Mouse (Mus musculus) midbrain, embryonic 16.5 days (tissue): ENCODE results near the gene Ccs. TPM values are rescaled to one million over a fixed set of nuclear protein-coding genes. Genes with fewer than 3 reads are reported as not detected.
A peak's percentile ranks its signal among the peaks of the same experiment; 100 is the strongest.

Source experiments
- ATAC-seq: fragments of 200-750 bp; cut with Nextera tagmentation; 2 replicates; pipeline ENCODE4 v1.8.0; 2017; ENCODE audit warnings: moderate TSS enrichment
- H3K27ac ChIP-seq: fragments of 300-500 bp; sonication (generic); 2 replicates; pipeline ENCODE4 v1.5.1; 2014; ENCODE audit warnings: mild to moderate bottlenecking, low read length, mixed read lengths
- H3K27me3 ChIP-seq: fragments of 300-500 bp; sonication (generic); 2 replicates; pipeline ENCODE4 v1.6.1; 2014; ENCODE audit warnings: low read depth, low read length, mixed read lengths; ENCODE audit not compliant: control insufficient read depth, insufficient read depth
- H3K36me3 ChIP-seq: fragments of 300-500 bp; sonication (generic); 2 replicates; pipeline ENCODE4 v1.6.1; 2014; ENCODE audit warnings: mild to moderate bottlenecking, low read length, moderate library complexity, mixed read lengths; ENCODE audit not compliant: control insufficient read depth, insufficient read depth
- H3K4me1 ChIP-seq: fragments of 300-500 bp; sonication (generic); 2 replicates; pipeline ENCODE4 v1.6.1; 2014; ENCODE audit warnings: mild to moderate bottlenecking, low read length, mixed read lengths; ENCODE audit not compliant: control insufficient read depth, insufficient read depth
- H3K4me2 ChIP-seq: fragments of 300-500 bp; sonication (generic); 2 replicates; pipeline ENCODE4 v1.6.1; 2014; ENCODE audit warnings: mild to moderate bottlenecking, low read length, mixed read lengths
- H3K4me3 ChIP-seq: fragments of 300-500 bp; sonication (generic); 2 replicates; pipeline ENCODE4 v1.5.1; 2014; ENCODE audit warnings: low read depth, mild to moderate bottlenecking, low read length, moderate library complexity, mixed read lengths
- H3K9ac ChIP-seq: fragments of 300-500 bp; sonication (generic); 2 replicates; pipeline ENCODE4 v1.6.1; 2014; ENCODE audit warnings: low read depth, low read length, mixed read lengths
- H3K9me3 ChIP-seq: fragments of 300-500 bp; sonication (generic); replicated peaks from 2 replicates; pipeline ENCODE4 v1.6.1; 2014; ENCODE audit warnings: mild to moderate bottlenecking, low read length, mixed read lengths; ENCODE audit not compliant: control insufficient read depth, poor library complexity, severe bottlenecking
- WGBS: fragments of 180-500 bp; shearing (Covaris S2); extraction: QIAGEN DNeasy Blood & Tissue Kit; methylation state at CpG from one replicate; pipeline ENCODE4 v1.1.7; 2014; 5-methylcytosine and 5-hydroxymethylcytosine counted together
- polyA plus RNA-seq: library from polyadenylated mRNA; unstranded; fragments of >200 nt; fragmentation: Nextera tagmentation; extraction: Ambion mirVana; gene quantifications from 2 replicates; pipeline ENCODE4 v1.2.1, GENCODE M21; 2015

Gene Ccs
- polyA plus RNA-seq, 1 experiment from 2014 or later: 42.5 TPM

DNA sequence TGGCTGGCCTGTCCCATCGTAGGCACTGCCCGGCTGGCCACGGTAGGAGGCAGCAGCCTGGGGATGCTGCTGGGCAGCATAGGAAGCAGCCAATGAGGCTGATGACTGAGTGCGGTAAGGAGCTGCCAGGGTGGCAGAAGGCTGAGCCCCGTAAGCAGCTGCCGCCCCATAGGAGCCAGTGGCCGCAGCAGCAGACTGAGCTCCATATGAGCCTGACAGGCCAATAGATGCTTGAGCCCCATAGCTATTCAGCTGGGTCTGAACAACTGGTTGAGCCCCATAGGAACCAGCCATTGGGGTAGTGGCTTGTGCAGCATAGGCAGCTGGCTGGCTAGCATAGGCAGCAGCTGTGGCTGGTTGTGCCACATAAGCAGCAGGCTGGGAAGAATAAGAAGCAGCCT, 36.4 kb downstream of the Ccs start:
- H3K4me3 ChIP-seq: no peak overlapping the region
- no peaks in the 10 kb centered on the region for H3K9me3 ChIP-seq
- 95% methylated on average over 7 of the region's 7 CpGs for WGBS
- H3K4me2 ChIP-seq: no peak overlapping the region
- no peaks in the 10 kb centered on the region for H3K27me3 ChIP-seq
- no peak overlapping the region for H3K9ac ChIP-seq
- H3K27ac ChIP-seq: no peak overlapping the region
- no peak for ATAC-seq
- H3K36me3 ChIP-seq: peaks cover 29% of the 10 kb centered on the region
- H3K4me1 ChIP-seq: no peaks in the 10 kb centered on the region; the same call in 1 of the 2 replicates

DNA sequence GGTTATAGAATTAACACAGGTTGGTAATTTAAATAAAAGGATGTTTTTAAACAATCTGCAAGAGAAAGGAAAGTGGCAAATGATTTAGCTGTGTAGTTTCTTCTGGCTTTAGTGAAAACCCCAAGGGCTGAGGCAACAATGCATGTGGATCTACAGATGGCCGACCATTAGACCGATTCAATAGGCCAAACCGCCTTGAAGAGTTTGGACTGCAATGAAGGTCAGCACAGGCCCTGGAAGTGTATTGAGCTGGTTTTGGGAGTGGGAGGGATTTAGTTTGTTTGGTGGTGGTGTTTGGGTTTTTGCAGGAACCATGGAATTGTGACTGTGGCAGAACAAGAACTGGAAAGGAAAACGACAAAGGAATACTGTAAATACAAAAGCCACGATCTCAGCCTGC, 40.0 kb downstream of the Ccs start:
- Histone ChIP-seq H3K4me3 (no peak overlapping the region), H3K4me1 (peaks cover 5% of the 10 kb centered on the region), H3K27ac (no peak overlapping the region), H3K9ac (no peak overlapping the region), H3K9me3 (no peaks in the 10 kb centered on the region), H3K36me3 (peaks cover 29% of the 10 kb centered on the region), H3K4me2 (no peak overlapping the region), H3K27me3 (no peaks in the 10 kb centered on the region)
- ATAC-seq: no peak
- WGBS: 93% methylated on average over 5 of the region's 5 CpGs

DNA sequence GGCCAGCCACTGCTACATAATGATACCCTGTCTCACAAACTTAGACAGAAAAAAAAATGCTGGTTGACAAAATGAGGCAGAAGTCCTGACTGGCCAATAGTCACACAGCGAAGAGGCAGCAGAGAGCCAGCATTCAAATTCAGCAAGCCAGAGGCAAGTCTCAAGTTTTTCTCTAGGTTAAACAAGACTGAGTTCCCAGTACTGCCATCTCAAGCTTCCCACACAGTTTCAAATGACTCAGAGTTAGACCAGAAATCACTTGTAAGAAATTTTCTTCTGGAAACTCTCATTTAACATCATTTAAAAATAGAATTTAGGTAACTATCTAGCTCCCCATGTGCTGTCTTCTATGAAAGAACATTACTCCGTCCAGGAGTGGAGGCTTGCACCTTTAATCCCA, 41.3 kb downstream of the Ccs start:
- Histone ChIP-seq H3K4me1 (peaks cover 5% of the 10 kb centered on the region), H3K9me3 (no peaks in the 10 kb centered on the region), H3K36me3 (peaks cover 29% of the 10 kb centered on the region), H3K27me3 (no peaks in the 10 kb centered on the region), H3K27ac (no peak overlapping the region), H3K4me2 (no peak overlapping the region), H3K9ac (no peak overlapping the region), H3K4me3 (no peak overlapping the region)
- no peak for ATAC-seq
- WGBS: 97% methylated on average over 2 of the region's 2 CpGs

DNA sequence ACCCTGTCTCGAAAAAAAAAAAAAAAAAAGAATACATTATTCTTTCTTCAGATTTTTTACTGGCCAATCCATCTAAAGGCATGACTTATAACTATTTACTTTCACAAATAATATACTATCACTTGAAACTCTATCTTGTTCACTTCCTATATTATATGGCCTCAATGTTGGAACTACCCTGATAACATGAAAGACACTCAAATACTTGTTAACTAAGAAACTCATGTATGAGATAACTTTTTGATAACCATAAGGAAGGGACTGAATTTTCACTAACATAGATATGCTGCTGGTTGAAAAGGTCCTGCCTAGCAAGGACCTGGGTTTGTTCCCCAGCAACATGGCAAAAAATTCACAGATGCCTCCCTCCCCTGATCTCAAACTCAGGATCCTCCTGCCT, 43.2 kb downstream of the Ccs start:
- Histone ChIP-seq H3K4me1 (peaks cover 22% of the 10 kb centered on the region), H3K27ac (no peak overlapping the region), H3K4me2 (no peak overlapping the region), H3K9me3 (no peaks in the 10 kb centered on the region), H3K27me3 (no peaks in the 10 kb centered on the region), H3K9ac (no peak overlapping the region), H3K4me3 (no peak overlapping the region), H3K36me3 (peaks cover 13% of the 10 kb centered on the region)
- ATAC-seq: no peak
- WGBS: 88% methylated on average over 1 of the region's 1 CpGs

DNA sequence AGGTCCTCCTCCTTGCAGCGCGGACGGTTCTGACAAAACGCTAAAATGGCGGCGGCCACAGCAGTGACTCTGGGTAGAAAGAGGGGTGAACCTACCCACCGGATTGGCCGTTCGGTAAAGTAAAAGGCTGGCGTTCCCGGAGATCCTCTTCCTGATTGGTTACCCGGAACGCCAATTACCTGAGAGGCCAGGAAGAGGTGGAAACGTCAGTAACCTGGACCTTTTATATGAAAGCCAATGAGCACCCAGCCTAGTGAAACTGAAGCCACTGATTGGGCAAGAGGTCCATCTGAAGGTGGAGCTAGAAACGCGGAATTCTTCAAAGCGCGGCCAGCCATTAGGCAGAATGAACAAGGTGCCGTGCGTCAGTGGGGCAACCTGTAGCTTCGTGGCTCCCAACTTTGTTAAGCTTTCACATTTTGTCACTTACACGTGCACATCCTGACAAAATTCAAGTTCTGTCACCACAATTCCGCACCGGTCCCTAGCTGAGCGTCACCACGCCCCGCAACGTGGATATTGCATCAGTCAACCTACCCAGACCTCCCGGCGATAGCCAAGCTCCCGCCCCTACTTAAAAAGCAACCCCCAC, 45.2 kb downstream of the Ccs start, which contains the start of gene Rbm4:
Gene Rbm4 (minus strand): TSS at position 71 of the 592 bp plus-strand sequence.
- peak within 1 kb of the TSS; percentile 70 for H3K9ac ChIP-seq
- under 1% methylated on average over 31 of the region's 31 CpGs for WGBS
- H3K27me3 ChIP-seq: no peaks in the 10 kb centered on the region
- H3K4me2 ChIP-seq: peak within 1 kb of the TSS; percentile 90
- H3K36me3 ChIP-seq: no peaks in the 10 kb centered on the region; the same call in 1 of the 2 replicates
- H3K9me3 ChIP-seq: no peaks in the 10 kb centered on the region
- peaks cover 41% of the 10 kb centered on the region for H3K4me1 ChIP-seq
- ATAC-seq: peak; percentile 98
- H3K27ac ChIP-seq: peak within 1 kb of the TSS; percentile 78
- peak within 1 kb of the TSS; percentile 58 for H3K4me3 ChIP-seq

DNA sequence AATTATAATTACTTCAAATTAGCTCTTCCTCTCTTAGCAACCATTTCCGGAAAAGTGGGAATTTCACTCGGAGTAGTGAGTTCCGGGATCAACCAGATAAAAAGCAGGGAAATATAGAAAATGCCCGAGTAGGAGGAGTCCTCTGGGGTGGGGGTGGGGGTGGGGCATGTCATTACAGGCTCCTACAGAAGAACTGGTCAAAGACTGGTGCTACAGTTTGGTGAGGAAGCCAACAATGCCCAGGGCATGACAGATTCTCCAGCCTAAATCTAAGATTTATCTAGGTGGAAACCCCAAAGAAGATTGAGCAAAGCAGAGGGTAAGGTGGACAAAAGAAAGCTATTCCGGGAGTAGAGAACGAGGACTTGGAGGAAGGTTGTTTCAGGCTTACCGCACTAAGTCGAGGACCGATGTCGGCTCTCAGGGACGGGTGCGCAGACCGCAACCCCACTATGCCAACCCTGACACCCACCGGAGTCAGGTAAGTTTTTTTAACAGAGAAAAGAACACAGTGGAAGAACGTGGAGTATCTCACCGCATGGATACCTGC, 45.8 kb downstream of the Ccs start:
- Histone ChIP-seq H3K4me2 (peak overlapping the region; percentile 90), H3K36me3 (no peaks in the 10 kb centered on the region), H3K9me3 (no peaks in the 10 kb centered on the region), H3K9ac (peak overlapping the region; percentile 70), H3K27me3 (no peaks in the 10 kb centered on the region), H3K4me1 (peaks cover 47% of the 10 kb centered on the region), H3K27ac (peak overlapping the region; percentile 78), H3K4me3 (peak overlapping the region; percentile 58)
- peak; percentile 59 for ATAC-seq
- 2% methylated on average over 16 of the region's 16 CpGs for WGBS

DNA sequence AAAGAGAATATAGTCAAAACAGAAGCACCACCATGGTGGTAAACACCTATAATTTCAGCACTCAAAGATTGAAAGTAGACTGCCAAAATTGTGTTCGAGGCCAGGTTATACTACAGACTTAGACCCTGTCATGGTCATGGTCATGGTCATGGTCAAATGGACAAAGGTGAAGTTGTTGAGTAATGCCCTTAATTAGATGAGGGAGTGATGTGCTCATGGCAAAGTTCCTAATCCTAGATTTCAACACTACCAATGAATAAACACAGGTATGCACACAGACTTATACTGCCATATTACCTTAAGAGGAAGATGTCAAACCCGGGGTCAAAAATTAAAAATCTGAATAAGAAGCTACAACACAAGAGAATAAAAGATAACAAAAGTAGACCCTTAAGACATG, 52.8 kb downstream of the Ccs start:
- Histone ChIP-seq H3K4me2 (no peak overlapping the region), H3K9me3 (no peaks in the 10 kb centered on the region), H3K36me3 (peaks cover 25% of the 10 kb centered on the region), H3K27me3 (no peaks in the 10 kb centered on the region), H3K9ac (no peak overlapping the region), H3K4me3 (no peak overlapping the region), H3K4me1 (peaks cover 47% of the 10 kb centered on the region), H3K27ac (no peak overlapping the region)
- 93% methylated on average over 2 of the region's 2 CpGs for WGBS
- ATAC-seq: no peak

DNA sequence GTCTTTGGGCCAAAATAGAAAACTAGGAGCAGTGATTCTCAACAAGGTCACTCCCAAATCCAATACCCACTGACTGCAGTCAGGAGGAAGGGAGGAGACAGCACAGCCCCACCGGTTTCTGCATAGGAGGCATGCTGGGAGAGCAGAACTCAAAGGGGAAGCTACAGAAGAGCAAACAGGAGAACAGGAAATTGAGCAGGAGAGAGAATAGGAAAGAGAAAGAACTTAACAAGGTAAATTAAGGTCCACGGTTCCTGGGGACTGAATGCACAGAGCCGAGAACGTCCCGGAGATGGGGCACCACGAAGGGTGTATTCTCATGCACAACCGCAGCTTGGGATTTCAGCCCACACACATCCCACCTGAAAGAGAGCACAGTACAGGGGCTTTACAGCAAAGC, 53.9 kb downstream of the Ccs start:
- no peak for ATAC-seq
- H3K4me1 ChIP-seq: peaks cover 36% of the 10 kb centered on the region
- no peak overlapping the region for H3K27ac ChIP-seq
- no peak overlapping the region for H3K9ac ChIP-seq
- no peak overlapping the region for H3K4me3 ChIP-seq
- H3K9me3 ChIP-seq: no peaks in the 10 kb centered on the region
- no peak overlapping the region for H3K4me2 ChIP-seq
- 88% methylated on average over 7 of the region's 7 CpGs for WGBS
- no peaks in the 10 kb centered on the region for H3K27me3 ChIP-seq
- H3K36me3 ChIP-seq: peaks cover 25% of the 10 kb centered on the region

DNA sequence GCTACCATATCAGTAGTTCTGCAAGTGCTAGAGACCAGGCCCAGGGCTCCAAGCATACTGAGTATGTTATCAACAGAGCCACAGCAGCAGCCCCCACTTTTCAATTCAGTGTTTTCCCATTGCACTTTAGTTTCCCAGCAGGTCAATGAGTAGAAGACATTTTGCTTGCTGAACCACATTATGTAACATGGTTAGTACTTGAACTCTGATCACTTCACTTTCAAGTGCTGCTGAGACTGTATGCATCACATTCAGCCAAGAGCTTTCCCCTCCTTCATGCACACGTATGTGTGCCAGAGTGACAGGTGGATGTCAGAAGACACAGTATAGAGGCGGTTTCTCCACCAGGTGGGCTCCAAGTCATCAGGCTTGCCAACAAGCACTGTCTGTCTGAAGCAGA, 56.2 kb downstream of the Ccs start:
- Histone ChIP-seq H3K4me1 (peaks cover 13% of the 10 kb centered on the region), H3K4me2 (no peak overlapping the region), H3K27ac (no peak overlapping the region), H3K4me3 (no peak overlapping the region), H3K9ac (no peak overlapping the region), H3K9me3 (no peaks in the 10 kb centered on the region), H3K27me3 (no peaks in the 10 kb centered on the region), H3K36me3 (peaks cover 27% of the 10 kb centered on the region)
- ATAC-seq: no peak
- WGBS: 95% methylated on average over 2 of the region's 2 CpGs
